In genomic region chr7:30729396-30730063, GRCm38 (mm10) we compare ENCODE assay signal across 8 mouse cellular contexts. TPM values are rescaled to one million over a fixed set of nuclear protein-coding genes. Genes with fewer than 3 reads are reported as not detected.
DNase-seq lines count a peak whose midpoint lies in the region; ATAC-seq lines count a peak whose summit lies in the region.

Gene Tmem147 (minus strand): TSS chr7:30729540.

- H3K4me3 ChIP-seq in hindbrain, embryonic 11.5 days (ENCODE audit: low read depth, low read length): peak within 1 kb of the TSS; percentile 79

- no peaks in the 10 kb centered on the region for H3K9me3 ChIP-seq in hindbrain, embryonic 11.5 days (ENCODE audit: control insufficient read depth, low read length)

- peaks cover 6% of the 10 kb centered on the region for H3K4me1 ChIP-seq in hindbrain, embryonic 11.5 days (replicated peaks; ENCODE audit: control insufficient read depth, insufficient read depth, low read length)

- peak; percentile 95 for DNase-seq in Muller cell, postnatal 12 days (ENCODE audit: inconsistent ontology term)
- peak; percentile 97 for DNase-seq in cerebellum, adult 9-11 months
- peak; percentile 92 to 97 for DNase-seq in frontal cortex, adult 2 months (ENCODE audit: extremely low spot score in 1 of 2, low spot score in 1 of 2)
- DNase-seq in hindbrain, embryonic 11.5 days (ENCODE audit: low spot score): peak; percentile 97
- DNase-seq in layer of hippocampus, postnatal 10 days (ENCODE audit: low spot score in 2 of 2): peak; percentile 95 to 96
- DNase-seq in lung, postnatal 10 days: peak; percentile 95
- DNase-seq in ovary, postnatal 36 days (ENCODE audit: low spot score): peak; percentile 94
- DNase-seq in thymus, postnatal 25 days: peak; percentile 96

- H3K27ac ChIP-seq in hindbrain, embryonic 11.5 days (ENCODE audit: low read depth, low read length): peak within 1 kb of the TSS; percentile 83

- no peaks in the 10 kb centered on the region for H3K27me3 ChIP-seq in hindbrain, embryonic 11.5 days (ENCODE audit: control insufficient read depth, insufficient read depth, low read length)

- H3K36me3 ChIP-seq in hindbrain, embryonic 11.5 days (ENCODE audit: control insufficient read depth, insufficient read depth, low read length): no peaks in the 10 kb centered on the region

- peak; percentile 98 for ATAC-seq in hindbrain, embryonic 11.5 days (ENCODE audit: low FRiP score)

- under 1% methylated on average over 60 of the region's 60 CpGs for WGBS in hindbrain, embryonic 11.5 days

- H3K4me2 ChIP-seq in hindbrain, embryonic 11.5 days (replicated peaks; ENCODE audit: low read depth, low read length): peak within 1 kb of the TSS; percentile 63

- peak within 1 kb of the TSS; percentile 78 for H3K9ac ChIP-seq in hindbrain, embryonic 11.5 days (ENCODE audit: low read depth, low read length)

RNA-seq across cellular contexts. Expression of gene Tmem147, which starts in this region (rescaled TPM):
- polyA plus RNA-seq in frontal cortex, adult 2 months (2012; rRNA removed): 167 and 185 TPM in 2 replicates
- 143 and 160 TPM in 2 replicates for polyA plus RNA-seq in hindbrain, embryonic 11.5 days (2014; fragmentation: Nextera tagmentation; extraction: Ambion mirVana)
- 100 to 1,000 TPM; 117 to 141 TPM for total RNA-seq in layer of hippocampus, postnatal 10 days (2021)

Comparison
In these comparisons a context has a peak if more than half of its experiments do, and no peak if none do; other contexts are left out.
1. Peak in every context shown above with its lines: DNase-seq, ATAC-seq, H3K4me3 ChIP-seq and H3K27ac ChIP-seq.